8 mouse cellular contexts compared by ENCODE assay signal in genomic region chr15:102074070-102074731, GRCm38 (mm10). TPM values are rescaled to one million over a fixed set of nuclear protein-coding genes. Genes with fewer than 3 reads are reported as not detected.
DNase-seq lines count a peak whose midpoint lies in the region; ATAC-seq and TF ChIP-seq lines count a peak whose summit lies in the region.

No protein-coding gene starts in this region.

- no peaks in the 10 kb centered on the region for H3K4me1 ChIP-seq in ES-Bruce4 (ENCODE audit: control insufficient read depth, insufficient read depth, low read length)
- H3K4me1 ChIP-seq in forebrain, embryonic 10.5 days, result peaks cover 25% of the 10 kb centered on the region
- peaks cover 14% of the 10 kb centered on the region for H3K4me1 ChIP-seq in heart, embryonic 16.5 days (ENCODE audit: control insufficient read depth, insufficient read depth, low read length)
- peaks cover 22% of the 10 kb centered on the region for H3K4me1 ChIP-seq in liver, postnatal 0 days (ENCODE audit: insufficient read depth)
- peaks cover 25% of the 10 kb centered on the region for H3K4me1 ChIP-seq in neural tube, embryonic 13.5 days (replicated peaks)

- peak overlapping the region; percentile 96 for H3K4me2 ChIP-seq in heart, embryonic 16.5 days (ENCODE audit: low read depth, low read length)
- H3K4me2 ChIP-seq in liver, postnatal 0 days (ENCODE audit: low read depth, low read length), result peak overlapping the region; percentile 89
- peak overlapping the region; percentile 93 for H3K4me2 ChIP-seq in neural tube, embryonic 13.5 days

- no peaks in the 10 kb centered on the region for H3K27me3 ChIP-seq in ES-Bruce4 (ENCODE audit: control insufficient read depth, insufficient read depth, low read length, poor library complexity, severe bottlenecking)
- H3K27me3 ChIP-seq in forebrain, embryonic 10.5 days (ENCODE audit: poor library complexity, severe bottlenecking), result 0 out of 2 replicates have a peak, but pooled peaks cover 2% of the 10 kb centered on the region
- H3K27me3 ChIP-seq in heart, embryonic 16.5 days (ENCODE audit: control insufficient read depth, insufficient read depth, low read length), result no peaks in the 10 kb centered on the region
- H3K27me3 ChIP-seq in liver, postnatal 0 days (ENCODE audit: insufficient read depth, low read length), result no peaks in the 10 kb centered on the region
- H3K27me3 ChIP-seq in neural tube, embryonic 13.5 days, result peaks cover 11% of the 10 kb centered on the region; the same call in 1 of the 2 replicates

- TF ChIP-seq CTCF in ES-Bruce4 (IDR thresholded peaks at IDR 0.05; ENCODE audit: low read depth, low read length), result no peak
- no peak for TF ChIP-seq CTCF in liver, postnatal 0 days (IDR thresholded peaks at IDR 0.05; ENCODE audit: low read depth)

- under 1% methylated on average over 57 of the region's 57 CpGs for WGBS in forebrain, embryonic 10.5 days
- whole genome bisulfite sequencing in heart, embryonic 16.5 days, result 0% methylated on average over 57 of the region's 57 CpGs
- 3% methylated on average over 55 of the region's 57 CpGs for WGBS in liver, postnatal 0 days (ENCODE audit: insufficient replicate concordance)
- under 1% methylated on average over 57 of the region's 57 CpGs for WGBS in neural tube, embryonic 13.5 days

- DNase-seq in c-Kit-positive CD71-negative TER-119-negative erythroid progenitor cells, embryonic 14.5 days (ENCODE audit: low read depth), result peak; percentile 28
- DNase-seq in forebrain, embryonic 10.5 days (ENCODE audit: extremely low spot score, low spot score), result peak; percentile 68
- DNase-seq in kidney, postnatal 4 days, result peak; percentile 77 to 87
- peak; percentile 77 for DNase-seq in liver, postnatal 0 days
- peak; percentile 57 to 66 for DNase-seq in thymus, adult 18-20 months

- peak overlapping the region; percentile 98 for H3K4me3 ChIP-seq in ES-Bruce4 (ENCODE audit: low read depth, low read length)
- H3K4me3 ChIP-seq in forebrain, embryonic 10.5 days, result peak overlapping the region; percentile 87
- peak overlapping the region; percentile 99 for H3K4me3 ChIP-seq in heart, embryonic 16.5 days (ENCODE audit: low read length)
- H3K4me3 ChIP-seq in liver, postnatal 0 days (ENCODE audit: low read depth, low read length), result peak overlapping the region; percentile 98
- H3K4me3 ChIP-seq in neural tube, embryonic 13.5 days, result peak overlapping the region; percentile 94

- no peak for TF ChIP-seq EP300 in ES-Bruce4 (IDR thresholded peaks at IDR 0.05; ENCODE audit: insufficient read depth, low read depth, low read length)
- no peak for TF ChIP-seq EP300 in liver, postnatal 0 days (IDR thresholded peaks at IDR 0.05; ENCODE audit: low read depth)

- peak; percentile 34 for ATAC-seq in heart, embryonic 16.5 days (replicated peaks; ENCODE audit: extremely low read depth, insufficient read depth, low FRiP score)
- peak; percentile 59 for ATAC-seq in liver, postnatal 0 days
- peak; percentile 70 for ATAC-seq in neural tube, embryonic 13.5 days (ENCODE audit: low read depth)

- H3K9ac ChIP-seq in ES-Bruce4 (ENCODE audit: low read depth, poor library complexity, severe bottlenecking), result peak overlapping the region; percentile 94
- H3K9ac ChIP-seq in heart, embryonic 16.5 days (ENCODE audit: low read length), result peak overlapping the region; percentile 99
- peak overlapping the region; percentile 96 for H3K9ac ChIP-seq in liver, postnatal 0 days (replicated peaks)
- H3K9ac ChIP-seq in neural tube, embryonic 13.5 days, result peak overlapping the region; percentile 95

- no peak for TF ChIP-seq POLR2A in ES-Bruce4 (IDR thresholded peaks at IDR 0.05; ENCODE audit: insufficient read depth, low read length)

- peaks cover 14% of the 10 kb centered on the region for H3K36me3 ChIP-seq in ES-Bruce4 (ENCODE audit: control insufficient read depth, insufficient read depth, low read length, poor library complexity, severe bottlenecking)
- peaks cover 21% of the 10 kb centered on the region for H3K36me3 ChIP-seq in forebrain, embryonic 10.5 days (replicated peaks)
- no peaks in the 10 kb centered on the region for H3K36me3 ChIP-seq in heart, embryonic 16.5 days (ENCODE audit: control insufficient read depth, insufficient read depth)
- peaks cover 2% of the 10 kb centered on the region; the same call in 1 of the 2 replicates for H3K36me3 ChIP-seq in liver, postnatal 0 days (replicated peaks; ENCODE audit: insufficient read depth, low read length)
- no peaks in the 10 kb centered on the region for H3K36me3 ChIP-seq in neural tube, embryonic 13.5 days

- peak overlapping the region; percentile 66 for H3K27ac ChIP-seq in ES-Bruce4 (ENCODE audit: insufficient read depth, low read length)
- H3K27ac ChIP-seq in forebrain, embryonic 10.5 days, result peak overlapping the region; percentile 99
- peak overlapping the region; percentile 96 for H3K27ac ChIP-seq in heart, embryonic 16.5 days (ENCODE audit: low read length)
- peak overlapping the region; percentile 98 for H3K27ac ChIP-seq in liver, postnatal 0 days (ENCODE audit: low read depth)
- H3K27ac ChIP-seq in neural tube, embryonic 13.5 days (replicated peaks), result peak overlapping the region; percentile 99

- no peaks in the 10 kb centered on the region for H3K9me3 ChIP-seq in ES-Bruce4 (replicated peaks; ENCODE audit: control insufficient read depth, insufficient read depth, low read length, poor library complexity, severe bottlenecking)
- H3K9me3 ChIP-seq in forebrain, embryonic 10.5 days, result no peaks in the 10 kb centered on the region
- no peaks in the 10 kb centered on the region for H3K9me3 ChIP-seq in heart, embryonic 16.5 days (replicated peaks; ENCODE audit: control insufficient read depth, low read length)
- no peaks in the 10 kb centered on the region for H3K9me3 ChIP-seq in liver, postnatal 0 days (ENCODE audit: low read length)
- H3K9me3 ChIP-seq in neural tube, embryonic 13.5 days, result no peaks in the 10 kb centered on the region

RNA-seq across cellular contexts. Expression of gene Eif4b, which starts 0.6 kb away (rescaled TPM):
- 584 and 631 TPM in 2 replicates for polyA plus RNA-seq in ES-Bruce4 (2011; ENCODE audit: insufficient read depth, insufficient read length, low read depth, missing spikeins)
- polyA plus RNA-seq in forebrain, embryonic 10.5 days (2016; fragmentation: Nextera tagmentation; extraction: Ambion mirVana), result 140 and 143 TPM in 2 replicates
- polyA plus RNA-seq in heart, embryonic 16.5 days (2015; fragmentation: Nextera tagmentation; extraction: Ambion mirVana), result 71.5 and 75.0 TPM in 2 replicates
- 30.9 and 32.2 TPM in 2 replicates for polyA plus RNA-seq in liver, postnatal 0 days (2015; fragmentation: Nextera tagmentation; extraction: Ambion mirVana)
- 81.2 and 90.3 TPM in 2 replicates for polyA plus RNA-seq in neural tube, embryonic 13.5 days (2015; fragmentation: Nextera tagmentation; extraction: Ambion mirVana)

RNA-seq across cellular contexts. Expression of gene Tns2, which starts 26.0 kb away (rescaled TPM):
- 10.4 and 12.8 TPM in 2 replicates for polyA plus RNA-seq in ES-Bruce4 (2011; ENCODE audit: insufficient read depth, insufficient read length, low read depth, missing spikeins)
- polyA plus RNA-seq in forebrain, embryonic 10.5 days (2016; fragmentation: Nextera tagmentation; extraction: Ambion mirVana), result 11.1 and 13.1 TPM in 2 replicates
- 33.2 and 35.1 TPM in 2 replicates for polyA plus RNA-seq in heart, embryonic 16.5 days (2015; fragmentation: Nextera tagmentation; extraction: Ambion mirVana)
- 9.2 TPM in 2 replicates for polyA plus RNA-seq in liver, postnatal 0 days (2015; fragmentation: Nextera tagmentation; extraction: Ambion mirVana)
- polyA plus RNA-seq in neural tube, embryonic 13.5 days (2015; fragmentation: Nextera tagmentation; extraction: Ambion mirVana), result 10.5 and 15.9 TPM in 2 replicates

RNA-seq across cellular contexts. Expression of gene Krt18, which starts 46.2 kb away (rescaled TPM):
- polyA plus RNA-seq in ES-Bruce4 (2011; ENCODE audit: insufficient read depth, insufficient read length, low read depth, missing spikeins), result 334 and 349 TPM in 2 replicates
- 34.4 and 37.1 TPM in 2 replicates for polyA plus RNA-seq in forebrain, embryonic 10.5 days (2016; fragmentation: Nextera tagmentation; extraction: Ambion mirVana)
- 127 and 215 TPM in 2 replicates for polyA plus RNA-seq in heart, embryonic 16.5 days (2015; fragmentation: Nextera tagmentation; extraction: Ambion mirVana)
- polyA plus RNA-seq in liver, postnatal 0 days (2015; fragmentation: Nextera tagmentation; extraction: Ambion mirVana), result 234 and 261 TPM in 2 replicates
- polyA plus RNA-seq in neural tube, embryonic 13.5 days (2015; fragmentation: Nextera tagmentation; extraction: Ambion mirVana), result 1.4 and 3.8 TPM in 2 replicates

Comparison
In these comparisons a context has a peak if more than half of its experiments do, and no peak if none do; other contexts are left out.
1. Peak in every context shown above with its lines: DNase-seq, ATAC-seq, H3K4me3 ChIP-seq and H3K27ac ChIP-seq.
2. DNase-seq: peak in every context shown above with its lines; median percentile 82 in kidney, postnatal 4 days; 77 in liver, postnatal 0 days; 68 in forebrain, embryonic 10.5 days; 62 in thymus, adult 18-20 months; 28 in c-Kit-positive CD71-negative TER-119-negative erythroid progenitor cells, embryonic 14.5 days.